In the genomic region with DNA sequence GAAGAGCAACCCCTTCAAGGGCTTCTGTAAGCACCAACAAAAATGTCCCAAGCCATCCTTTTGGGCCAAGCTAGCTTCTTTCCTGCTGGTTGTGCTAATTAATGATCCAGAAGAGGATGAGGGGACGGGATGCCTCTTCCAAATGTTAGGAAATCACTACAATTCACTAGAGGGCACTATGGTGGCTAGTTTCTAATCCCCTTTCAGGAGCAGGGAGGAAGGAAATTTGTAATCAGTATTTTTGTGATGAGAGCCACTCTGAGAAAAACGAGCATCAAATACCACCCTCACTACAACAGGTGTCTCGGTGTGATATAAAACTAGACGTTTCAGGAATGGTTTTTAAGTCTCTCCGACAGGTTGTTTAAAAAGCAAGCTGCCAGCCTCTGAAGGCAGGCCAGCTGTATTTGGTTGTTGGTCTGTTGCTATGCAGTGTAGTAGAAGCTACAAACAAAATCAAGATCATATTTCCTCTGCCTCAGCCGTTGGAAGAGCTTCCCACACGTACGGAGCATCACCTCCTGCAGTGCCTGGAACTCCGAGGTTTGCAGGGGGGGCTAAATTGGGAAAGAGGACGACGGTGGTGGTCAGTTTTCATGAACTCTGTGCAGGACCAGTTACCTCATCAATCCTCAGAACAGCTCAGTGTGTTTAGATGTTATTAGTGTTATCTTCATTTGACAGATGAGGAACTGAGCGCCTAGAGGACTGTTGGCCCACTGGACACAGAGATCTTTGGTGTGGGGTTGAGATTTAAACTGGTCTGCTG, we compare ENCODE assay signal across 12 mouse cellular contexts. TPM values are rescaled to one million over a fixed set of nuclear protein-coding genes. Genes with fewer than 3 reads are reported as not detected.
DNase-seq lines count a peak whose midpoint lies in the region; ATAC-seq and TF ChIP-seq lines count a peak whose summit lies in the region.
"Had no signal": no experiment of that assay in that cellular context is flagged by ENCODE, and none has a peak within 500 bp of the region (broad histone marks: within the 10 kb centered on the region; RNA-seq: fewer than 3 reads in every experiment).

No protein-coding gene starts in this region.

- peak; percentile 55 for TF ChIP-seq CTCF in lung, embryonic 14.5 days (IDR thresholded peaks at IDR 0.05; ENCODE audit: low read depth)

- no peaks in the 10 kb centered on the region for H3K9me3 ChIP-seq in heart, embryonic 11.5 days (replicated peaks; ENCODE audit: control insufficient read depth, low read length)
- H3K9me3 ChIP-seq in heart, embryonic 12.5 days (replicated peaks), result peaks cover 3% of the 10 kb centered on the region; the same call in 1 of the 2 replicates
- no peaks in the 10 kb centered on the region for H3K9me3 ChIP-seq in lung, embryonic 14.5 days (ENCODE audit: low read depth, low read length)
- H3K9me3 ChIP-seq: forebrain, embryonic 15.5 days had no signal

- H3K36me3 ChIP-seq in heart, embryonic 11.5 days (ENCODE audit: control insufficient read depth, insufficient read depth, low read length), result no peaks in the 10 kb centered on the region
- H3K36me3 ChIP-seq in heart, embryonic 12.5 days, result no peaks in the 10 kb centered on the region
- H3K36me3 ChIP-seq in lung, embryonic 14.5 days (ENCODE audit: insufficient read depth), result no peaks in the 10 kb centered on the region
- H3K36me3 ChIP-seq in myocyte (ENCODE audit: control insufficient read depth, insufficient read depth), result no peaks in the 10 kb centered on the region
- H3K36me3 ChIP-seq: forebrain, embryonic 15.5 days had no signal

- H3K9ac ChIP-seq in heart, embryonic 11.5 days (ENCODE audit: low read depth, low read length), result no peak overlapping the region
- no peak overlapping the region for H3K9ac ChIP-seq in heart, embryonic 12.5 days
- H3K9ac ChIP-seq in lung, embryonic 14.5 days, result no peak overlapping the region
- H3K9ac ChIP-seq: forebrain, embryonic 15.5 days had no signal

- no peak for TF ChIP-seq POLR2A in myocyte (IDR thresholded peaks at IDR 0.05; ENCODE audit: insufficient read length, low read depth)

- H3K4me3 ChIP-seq in heart, embryonic 11.5 days (ENCODE audit: low read depth, low read length), result no peak overlapping the region
- H3K4me3 ChIP-seq in heart, embryonic 12.5 days, result no peak overlapping the region
- H3K4me3 ChIP-seq in lung, embryonic 14.5 days (ENCODE audit: low read depth, low read length), result no peak overlapping the region
- H3K4me3 ChIP-seq in myocyte, result no peak overlapping the region
- H3K4me3 ChIP-seq: forebrain, embryonic 15.5 days had no signal

- no peaks in the 10 kb centered on the region for H3K27me3 ChIP-seq in heart, embryonic 11.5 days (ENCODE audit: control insufficient read depth, insufficient read depth, low read length)
- no peaks in the 10 kb centered on the region for H3K27me3 ChIP-seq in heart, embryonic 12.5 days (replicated peaks)
- no peaks in the 10 kb centered on the region for H3K27me3 ChIP-seq in lung, embryonic 14.5 days (ENCODE audit: insufficient read depth, low read length)
- H3K27me3 ChIP-seq in myocyte (ENCODE audit: control insufficient read depth, insufficient read depth, insufficient read length), result peaks cover 37% of the 10 kb centered on the region
- H3K27me3 ChIP-seq: forebrain, embryonic 15.5 days had no signal

- H3K4me2 ChIP-seq in heart, embryonic 11.5 days, result 0 out of 2 replicates have a peak overlapping the region, but pooled peaks have one; percentile 2
- no peak overlapping the region for H3K4me2 ChIP-seq in heart, embryonic 12.5 days
- H3K4me2 ChIP-seq in lung, embryonic 14.5 days, result peak overlapping the region; percentile 16; the same call in 1 of the 2 replicates
- H3K4me2 ChIP-seq in myocyte (ENCODE audit: low read depth), result peak overlapping the region; percentile 30
- H3K4me2 ChIP-seq: forebrain, embryonic 15.5 days had no signal

- H3K27ac ChIP-seq in heart, embryonic 11.5 days (ENCODE audit: low read depth, low read length), result no peak overlapping the region
- H3K27ac ChIP-seq in heart, embryonic 12.5 days (ENCODE audit: poor library complexity, severe bottlenecking), result no peak overlapping the region
- H3K27ac ChIP-seq in lung, embryonic 14.5 days (ENCODE audit: low read depth), result peak overlapping the region; percentile 52; the same call in 1 of the 2 replicates
- H3K27ac ChIP-seq: forebrain, embryonic 15.5 days had no signal

- H3ac ChIP-seq in myocyte (ENCODE audit: control insufficient read depth, insufficient read length), result no peak overlapping the region

- 22% methylated on average over 12 of the region's 12 CpGs for WGBS in heart, embryonic 11.5 days (ENCODE audit: insufficient replicate concordance)
- 21% methylated on average over 12 of the region's 12 CpGs for WGBS in heart, embryonic 12.5 days
- 9% methylated on average over 12 of the region's 12 CpGs for WGBS in lung, embryonic 14.5 days

- no peaks in the 10 kb centered on the region for H3K79me2 ChIP-seq in myocyte (ENCODE audit: control insufficient read depth, insufficient read depth)

- peak; percentile 80 for DNase-seq in lung, embryonic 14.5 days
- DNase-seq in lung, postnatal 4 days, result no peak
- DNase-seq in fibroblast of lung, adult 2 months (ENCODE audit: low read depth), result peak; percentile 15
- no peak for DNase-seq in adrenal gland, postnatal 4 days (ENCODE audit: low spot score in 2 of 2)
- DNase-seq: kidney, postnatal 25 days; thymus, adult 2 months had no signal

- H3K4me1 ChIP-seq in heart, embryonic 11.5 days (ENCODE audit: control insufficient read depth, insufficient read depth, low read length), result peaks cover 4% of the 10 kb centered on the region; the same call in 1 of the 2 replicates
- peaks cover 5% of the 10 kb centered on the region for H3K4me1 ChIP-seq in heart, embryonic 12.5 days (replicated peaks)
- H3K4me1 ChIP-seq in lung, embryonic 14.5 days (ENCODE audit: insufficient read depth), result peaks cover 9% of the 10 kb centered on the region; the same call in 1 of the 2 replicates

- ATAC-seq in heart, embryonic 11.5 days (replicated peaks; ENCODE audit: insufficient number of reproducible peaks, low FRiP score, low TSS enrichment), result no peak
- no peak for ATAC-seq in heart, embryonic 12.5 days (ENCODE audit: insufficient number of reproducible peaks, low FRiP score)
- peak; percentile 82 for ATAC-seq in lung, embryonic 14.5 days (ENCODE audit: insufficient read depth)
- ATAC-seq: forebrain, embryonic 15.5 days had no signal

TF ChIP-seq in myocyte, 11 proteins besides CTCF, POLR2A, EP300 and RAD21:
- no peak for TF ChIP-seq TCF12 (IDR thresholded peaks at IDR 0.05; ENCODE audit: insufficient read depth, poor library complexity, severe bottlenecking)
- TF ChIP-seq MYOG (IDR thresholded peaks at IDR 0.05; ENCODE audit: control insufficient read depth in 1 of 3, insufficient read depth in 1 of 3, insufficient read length in 2 of 3, low read depth in 2 of 3), result no peak
- TF ChIP-seq CEBPB (IDR thresholded peaks at IDR 0.05; ENCODE audit: insufficient read depth, poor library complexity, severe bottlenecking), result no peak
- no peak for TF ChIP-seq MAX (IDR thresholded peaks at IDR 0.05; ENCODE audit: low read depth)
- TF ChIP-seq MYOD1 (IDR thresholded peaks at IDR 0.05; ENCODE audit: control insufficient read depth in 1 of 3, insufficient read length in 2 of 3, low read depth in 2 of 3), result no peak
- no peak for TF ChIP-seq E2F4 (IDR thresholded peaks at IDR 0.05; ENCODE audit: insufficient read depth)
- TF ChIP-seq POLR2AphosphoS2 (IDR thresholded peaks at IDR 0.05; ENCODE audit: insufficient read length, low read depth), result no peak
- no peak for TF ChIP-seq USF1 (IDR thresholded peaks at IDR 0.05; ENCODE audit: low read depth)
- no peak for TF ChIP-seq SRF (IDR thresholded peaks at IDR 0.05; ENCODE audit: control insufficient read depth, insufficient read length, low read depth)
- TF ChIP-seq TCF3 (IDR thresholded peaks at IDR 0.05; ENCODE audit: insufficient read length, low read depth), result no peak
- TF ChIP-seq REST (IDR thresholded peaks at IDR 0.05; ENCODE audit: insufficient read depth, insufficient read length), result no peak

RNA-seq across cellular contexts. Expression of a gene that starts 7.8 kb away (rescaled TPM):
- polyA plus RNA-seq in heart, embryonic 11.5 days (2014; fragmentation: Nextera tagmentation; extraction: Ambion mirVana), result 0.52 and 0.99 TPM in 2 replicates
- 0.32 and 0.85 TPM in 2 replicates for polyA plus RNA-seq in heart, embryonic 12.5 days (2016; fragmentation: Nextera tagmentation; extraction: Ambion mirVana)
- 6.1 and 6.5 TPM in 2 replicates for polyA plus RNA-seq in lung, embryonic 14.5 days (2014; fragmentation: Nextera tagmentation; extraction: Ambion mirVana)
- polyA plus RNA-seq in myocyte (2012; fragmentation: generic; extraction: Trizol), result not detected
- total RNA-seq in adrenal gland, postnatal 4 days (2021), result under 1 TPM; 0.51 to 0.62 TPM
- total RNA-seq: heart, postnatal 36 days had no signal

RNA-seq across cellular contexts. Expression of a gene that starts 41.4 kb away (rescaled TPM):
- 107 and 123 TPM in 2 replicates for polyA plus RNA-seq in heart, embryonic 11.5 days (2014; fragmentation: Nextera tagmentation; extraction: Ambion mirVana)
- polyA plus RNA-seq in heart, embryonic 12.5 days (2016; fragmentation: Nextera tagmentation; extraction: Ambion mirVana), result 191 and 194 TPM in 2 replicates
- 107 and 122 TPM in 2 replicates for polyA plus RNA-seq in lung, embryonic 14.5 days (2014; fragmentation: Nextera tagmentation; extraction: Ambion mirVana)
- polyA plus RNA-seq in myocyte (2012; fragmentation: generic; extraction: Trizol), result 2.0 TPM
- total RNA-seq in adrenal gland, postnatal 4 days (2021), result 10 to 100 TPM; 11.4 to 24.2 TPM

RNA-seq across cellular contexts. Expression of a gene that starts 55.8 kb away (rescaled TPM):
- polyA plus RNA-seq in heart, embryonic 11.5 days (2014; fragmentation: Nextera tagmentation; extraction: Ambion mirVana), result not detected in 2 replicates
- polyA plus RNA-seq in heart, embryonic 12.5 days (2016; fragmentation: Nextera tagmentation; extraction: Ambion mirVana), result not detected in 2 replicates
- polyA plus RNA-seq in lung, embryonic 14.5 days (2014; fragmentation: Nextera tagmentation; extraction: Ambion mirVana), result not detected in 2 replicates
- 0.02 TPM for polyA plus RNA-seq in myocyte (2012; fragmentation: generic; extraction: Trizol)
- not detected for total RNA-seq in adrenal gland, postnatal 4 days (2021)
- total RNA-seq: heart, postnatal 36 days had no signal
- polyA plus RNA-seq: forebrain, embryonic 15.5 days; limb, embryonic 11.5 days had no signal

Comparison
In these comparisons a context has a peak if more than half of its experiments do, and no peak if none do; other contexts are left out.
1. DNase-seq: peak in lung, embryonic 14.5 days (single experiment) and fibroblast of lung, adult 2 months (single experiment); none in lung, postnatal 4 days (0 of 2) and adrenal gland, postnatal 4 days (0 of 2).
2. RNA of a gene that starts 41.4 kb away (polyA plus RNA-seq): 191 to 194 TPM in heart, embryonic 12.5 days, 107 to 122 TPM in lung, embryonic 14.5 days and 107 to 123 TPM in heart, embryonic 11.5 days; 2.0 TPM in myocyte (single experiment); every median in the first group is over 10 times any median in the second.